Mouse (Mus musculus): ENCODE results near the gene Pomgnt1.

DNA sequence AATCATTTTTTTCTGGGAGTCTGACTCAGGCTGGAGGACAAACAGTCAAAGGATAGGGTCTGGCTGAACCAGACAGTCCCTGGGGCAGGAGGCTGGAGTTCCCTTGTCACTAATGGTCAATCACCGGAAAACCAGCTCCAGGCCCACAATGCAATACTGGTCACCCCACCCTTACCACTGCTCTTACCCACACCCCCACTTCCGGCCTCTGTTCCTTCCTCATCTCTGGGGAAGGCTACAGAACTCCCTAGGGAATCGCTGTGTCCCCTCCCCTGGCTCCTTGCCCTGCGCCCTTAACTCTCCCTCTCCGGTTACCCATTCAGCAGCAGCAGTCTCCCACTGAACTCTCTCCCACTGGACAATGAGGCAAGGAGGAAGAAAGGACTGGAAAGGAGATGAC, 53.5 kb downstream of the Pomgnt1 start:
- TF ChIP-seq CTCF (IDR thresholded peaks at IDR 0.05; ENCODE audit: borderline replicate concordance, insufficient read depth, low read length) = no peak
- TF ChIP-seq POLR2A (IDR thresholded peaks at IDR 0.05; ENCODE audit: low read depth, low read length) = no peak

All from embryonic fibroblast, embryonic 13.5 days (primary cell).